Mouse (Mus musculus) heart, embryonic 13.5 days (tissue): ENCODE results near the gene Ugt1a6b. TPM values are rescaled to one million over a fixed set of nuclear protein-coding genes. Genes with fewer than 3 reads are reported as not detected.
"Not testable (repeated sequence)": the region's sequence is repeated elsewhere in the genome, so short reads cannot be mapped to it uniquely, and the experiment has no call there.

Experiments
- ATAC-seq: fragments of 200-750 bp; cut with Nextera tagmentation; 2 replicates; pipeline ENCODE4 v1.8.0; 2017; ENCODE audit warnings: moderate TSS enrichment; ENCODE audit not compliant: insufficient number of reproducible peaks, low FRiP score, low TSS enrichment; ENCODE audit errors: extremely low read depth
- H3K27ac ChIP-seq: fragments of 300-500 bp; sonication (generic); replicated peaks from 2 replicates; pipeline ENCODE4 v1.5.1; 2015; ENCODE audit warnings: moderate library complexity, mild to moderate bottlenecking, inconsistent platforms
- H3K27me3 ChIP-seq: fragments of 300-500 bp; sonication (generic); replicated peaks from 2 replicates; pipeline ENCODE4 v1.6.1; 2015; ENCODE audit warnings: mild to moderate bottlenecking, inconsistent platforms
- H3K36me3 ChIP-seq: fragments of 300-500 bp; sonication (generic); 2 replicates; pipeline ENCODE4 v1.6.1; 2015; ENCODE audit warnings: mild to moderate bottlenecking, inconsistent platforms
- H3K4me1 ChIP-seq: fragments of 300-500 bp; sonication (generic); 2 replicates; pipeline ENCODE4 v1.6.1; 2015; ENCODE audit warnings: inconsistent platforms
- H3K4me2 ChIP-seq: fragments of 300-500 bp; sonication (generic); 2 replicates; pipeline ENCODE4 v1.6.1; 2015; ENCODE audit warnings: inconsistent platforms, mild to moderate bottlenecking, moderate library complexity
- H3K4me3 ChIP-seq: fragments of 300-500 bp; sonication (generic); 2 replicates; pipeline ENCODE4 v1.5.1; 2015; ENCODE audit warnings: moderate library complexity, mild to moderate bottlenecking, inconsistent platforms
- H3K9ac ChIP-seq: fragments of 300-500 bp; sonication (generic); 2 replicates; pipeline ENCODE4 v1.6.1; 2015; ENCODE audit warnings: inconsistent platforms, mild to moderate bottlenecking, moderate library complexity
- H3K9me3 ChIP-seq: fragments of 300-500 bp; sonication (generic); 2 replicates; pipeline ENCODE4 v1.6.1; 2016; ENCODE audit warnings: inconsistent platforms
- WGBS: fragments of 180-500 bp; shearing (Covaris S2); methylation state at CpG from one replicate; pipeline ENCODE4 v1.1.7; 2015; ENCODE audit warnings: mixed read lengths; 5-methylcytosine and 5-hydroxymethylcytosine counted together
- polyA plus RNA-seq: library from polyadenylated mRNA; unstranded; fragments of >200 nt; fragmentation: Nextera tagmentation; extraction: Ambion mirVana; gene quantifications from 2 replicates; pipeline ENCODE4 v1.2.1, GENCODE M21; 2015

Gene Ugt1a6b
- polyA plus RNA-seq, 1 experiment from 2014 or later = not detected

GRCm38 (mm10) chr1:88125827-88126360, 22.8 kb downstream of the Ugt1a6b start:
- H3K4me1 ChIP-seq, H3K4me3 ChIP-seq, H3K9ac ChIP-seq, H3K4me2 ChIP-seq, H3K36me3 ChIP-seq, H3K27me3 ChIP-seq, ATAC-seq, H3K9me3 ChIP-seq, H3K27ac ChIP-seq: not testable (repeated sequence)
- 57% methylated on average over 4 of the region's 4 CpGs for WGBS

DNA sequence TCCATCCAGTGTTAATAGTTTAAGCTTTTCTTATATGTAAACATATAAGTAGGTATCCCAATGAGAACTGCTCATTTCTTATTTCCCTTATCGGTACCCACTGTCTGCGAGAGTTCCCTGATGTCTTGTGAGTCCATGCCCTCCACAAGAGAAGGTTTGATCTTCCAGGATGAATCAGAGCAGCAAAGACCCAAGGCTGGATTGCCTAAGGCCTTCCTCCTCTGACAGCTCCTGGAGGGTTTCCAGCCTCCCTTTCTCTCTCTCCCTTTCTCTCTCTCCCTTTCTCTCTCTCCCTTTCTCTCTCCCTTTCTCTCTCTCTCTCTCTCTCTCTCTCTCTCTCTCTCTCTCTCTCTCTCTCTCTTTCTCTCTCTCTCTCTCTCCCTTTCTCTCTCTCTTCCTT, 26.0 kb downstream of the Ugt1a6b start:
- ATAC-seq, H3K9ac ChIP-seq, H3K4me3 ChIP-seq, H3K27ac ChIP-seq, H3K9me3 ChIP-seq, H3K4me2 ChIP-seq, H3K4me1 ChIP-seq, H3K36me3 ChIP-seq, H3K27me3 ChIP-seq: not testable (repeated sequence)
- 80% methylated on average over 2 of the region's 2 CpGs for WGBS

DNA sequence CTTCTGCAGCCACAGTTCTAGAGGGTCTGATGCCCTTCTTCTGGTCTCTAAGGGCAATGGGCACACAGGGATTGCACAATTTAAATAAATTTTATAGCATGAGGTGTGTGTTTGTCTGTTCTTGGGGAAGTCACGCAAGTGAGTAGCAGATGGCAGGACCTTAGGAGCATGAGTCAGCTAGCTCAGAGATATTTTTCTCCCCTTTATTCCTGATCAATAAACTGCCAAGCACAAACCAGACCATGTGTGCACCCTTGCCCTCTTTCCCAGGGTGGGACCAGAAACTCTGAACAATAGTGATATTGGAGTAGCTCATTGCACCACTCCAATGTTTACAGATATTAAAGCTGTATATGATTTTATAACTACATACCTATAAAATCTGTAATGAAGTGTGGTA, 27.2 kb downstream of the Ugt1a6b start:
- H3K27ac ChIP-seq, H3K36me3 ChIP-seq, H3K4me1 ChIP-seq, H3K27me3 ChIP-seq, ATAC-seq, H3K9ac ChIP-seq, H3K4me2 ChIP-seq, H3K4me3 ChIP-seq, H3K9me3 ChIP-seq: not testable (repeated sequence)
- WGBS = 91% methylated on average over 1 of the region's 1 CpGs

- no peak overlapping the region for H3K4me3 ChIP-seq
- ATAC-seq = no peak
- H3K4me2 ChIP-seq = no peak overlapping the region
- H3K9me3 ChIP-seq = no peaks in the 10 kb centered on the region
- no peaks in the 10 kb centered on the region for H3K27me3 ChIP-seq
- no peak overlapping the region for H3K27ac ChIP-seq
- no peak overlapping the region for H3K9ac ChIP-seq
- 62% methylated on average over 3 of the region's 3 CpGs for WGBS
- no peaks in the 10 kb centered on the region for H3K4me1 ChIP-seq
- H3K36me3 ChIP-seq = no peaks in the 10 kb centered on the region
Measured at GRCm38 (mm10) chr1:88133908-88134456, 30.9 kb downstream of the Ugt1a6b start.

DNA sequence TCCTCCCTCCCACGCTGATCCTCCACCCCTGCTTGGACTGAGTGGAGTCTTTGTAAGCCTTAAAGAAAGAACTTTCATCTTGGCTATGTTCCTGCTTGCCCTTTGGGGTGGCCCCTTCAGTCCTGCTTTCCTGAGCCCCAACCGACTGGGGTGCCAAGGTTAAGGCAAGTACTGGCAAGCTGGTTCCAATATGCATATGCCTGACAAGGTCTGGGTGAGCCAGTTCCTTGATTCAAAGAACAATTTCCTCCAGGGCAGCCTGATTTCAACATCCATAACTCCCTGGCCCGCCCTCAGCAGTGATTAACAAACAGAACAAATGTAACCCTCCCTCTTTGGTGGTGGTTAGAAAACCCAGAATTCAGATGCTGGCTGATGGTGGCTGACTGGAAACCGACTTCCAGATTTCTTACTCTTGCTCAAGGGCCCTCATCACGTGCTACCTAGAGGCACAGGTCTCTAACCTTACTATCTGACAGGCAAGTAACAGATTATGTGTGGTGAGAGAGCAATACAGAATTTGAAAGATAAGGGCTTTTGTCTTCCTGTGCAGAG, 31.5 kb downstream of the Ugt1a6b start, which contains the start of gene Ugt1a6a:
Gene Ugt1a6a (plus strand): TSS at position 353 of the 555 bp plus-strand sequence.
- not testable (repeated sequence) for H3K4me1 ChIP-seq, H3K36me3 ChIP-seq, H3K27ac ChIP-seq, H3K27me3 ChIP-seq, H3K4me3 ChIP-seq, H3K9ac ChIP-seq, H3K4me2 ChIP-seq, ATAC-seq, H3K9me3 ChIP-seq
- 39% methylated on average over 5 of the region's 5 CpGs for WGBS

DNA sequence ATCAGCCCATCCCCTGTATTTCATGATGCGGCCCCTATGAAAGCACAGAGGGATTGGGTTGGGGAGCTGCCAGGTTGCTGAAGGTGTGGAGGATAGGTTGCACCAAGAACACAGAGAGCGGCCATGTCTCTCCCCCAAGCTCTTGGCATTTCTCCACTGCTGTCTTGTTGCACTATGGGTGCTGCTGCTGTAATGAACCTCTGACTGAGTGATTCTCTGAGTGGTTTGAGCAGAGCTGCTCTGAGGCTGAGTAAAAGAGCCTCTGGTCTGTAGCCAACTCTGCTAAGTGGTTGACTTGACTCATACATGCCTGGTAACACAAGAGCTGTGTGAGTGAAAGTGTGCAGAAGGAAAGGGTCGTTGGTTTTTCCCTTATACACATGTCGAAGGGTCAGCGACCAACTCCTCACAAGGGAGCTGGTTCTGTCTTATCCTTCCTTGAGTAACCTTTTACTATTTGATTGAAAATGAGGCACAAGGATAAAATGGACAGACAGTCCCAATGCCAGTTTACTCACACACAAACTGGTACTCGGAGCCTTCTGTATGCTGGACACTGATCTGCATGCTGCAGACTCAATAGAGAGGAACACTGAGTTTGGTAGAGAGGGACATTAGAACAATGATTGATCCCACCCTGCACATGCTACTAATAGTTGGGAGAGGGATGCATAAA, 32.3 kb downstream of the Ugt1a6b start:
- 84% methylated on average over 6 of the region's 6 CpGs for WGBS
- not testable (repeated sequence) for H3K27me3 ChIP-seq, H3K36me3 ChIP-seq, H3K9me3 ChIP-seq, H3K4me2 ChIP-seq, H3K9ac ChIP-seq, ATAC-seq, H3K4me3 ChIP-seq, H3K27ac ChIP-seq, H3K4me1 ChIP-seq

- Histone ChIP-seq H3K27ac (no peak overlapping the region), H3K4me2 (no peak overlapping the region), H3K4me3 (no peak overlapping the region), H3K27me3 (no peaks in the 10 kb centered on the region), H3K4me1 (no peaks in the 10 kb centered on the region), H3K36me3 (no peaks in the 10 kb centered on the region), H3K9ac (no peak overlapping the region), H3K9me3 (no peaks in the 10 kb centered on the region)
- 73% methylated on average over 2 of the region's 2 CpGs for WGBS
- no peak for ATAC-seq
Measured at GRCm38 (mm10) chr1:88136646-88137045, 33.6 kb downstream of the Ugt1a6b start.

DNA sequence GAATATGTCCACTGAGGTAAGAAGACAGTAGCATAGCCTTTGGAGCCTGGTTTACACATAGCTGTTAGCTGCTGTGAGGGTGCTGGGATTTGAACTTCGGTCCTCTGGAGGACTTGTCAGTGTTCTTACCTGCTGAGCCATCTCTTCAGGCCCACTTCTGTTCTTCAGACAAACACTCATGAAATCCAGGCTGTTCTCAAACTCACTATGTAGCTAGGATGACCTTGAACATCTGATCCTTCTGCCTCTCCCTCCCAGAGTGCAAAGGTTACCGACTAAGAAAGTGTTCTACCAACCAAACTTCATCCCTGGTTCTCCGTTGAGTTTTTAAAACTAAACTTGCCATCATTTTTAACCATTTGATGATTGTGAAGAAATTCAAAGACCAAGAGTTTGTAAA, 34.2 kb downstream of the Ugt1a6b start:
- H3K27ac ChIP-seq = no peak overlapping the region
- no peak overlapping the region for H3K4me3 ChIP-seq
- H3K27me3 ChIP-seq = no peaks in the 10 kb centered on the region
- no peaks in the 10 kb centered on the region for H3K9me3 ChIP-seq
- WGBS = 72% methylated on average over 3 of the region's 3 CpGs
- no peaks in the 10 kb centered on the region for H3K36me3 ChIP-seq
- ATAC-seq = no peak
- H3K9ac ChIP-seq = no peak overlapping the region
- no peaks in the 10 kb centered on the region for H3K4me1 ChIP-seq
- no peak overlapping the region for H3K4me2 ChIP-seq

DNA sequence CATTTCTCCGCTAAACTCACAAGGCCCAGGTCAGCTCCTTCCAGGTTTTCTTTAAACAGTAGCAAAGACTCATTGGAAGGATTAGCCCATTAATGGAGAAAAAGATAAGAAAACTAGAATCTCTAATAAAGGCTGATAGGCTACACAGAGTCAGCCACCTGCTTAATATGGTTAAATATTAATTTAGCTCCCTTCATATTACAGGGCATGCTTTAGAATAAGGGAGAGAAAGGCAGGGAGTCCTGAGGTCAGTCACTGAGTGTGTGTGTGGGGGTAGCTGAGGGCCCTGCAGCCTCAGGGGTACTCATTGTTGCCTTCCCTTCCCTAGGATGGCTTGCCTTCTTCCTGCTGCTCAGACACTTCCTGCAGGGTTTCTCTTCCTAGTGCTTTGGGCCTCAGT, 35.1 kb downstream of the Ugt1a6b start:
- Histone ChIP-seq H3K36me3 (no peaks in the 10 kb centered on the region), H3K27ac (no peak overlapping the region), H3K4me2 (no peak overlapping the region), H3K27me3 (no peaks in the 10 kb centered on the region), H3K9me3 (no peaks in the 10 kb centered on the region), H3K4me3 (no peak overlapping the region), H3K9ac (no peak overlapping the region), H3K4me1 (no peaks in the 10 kb centered on the region)
- WGBS = 85% methylated on average over 1 of the region's 1 CpGs
- no peak for ATAC-seq

DNA sequence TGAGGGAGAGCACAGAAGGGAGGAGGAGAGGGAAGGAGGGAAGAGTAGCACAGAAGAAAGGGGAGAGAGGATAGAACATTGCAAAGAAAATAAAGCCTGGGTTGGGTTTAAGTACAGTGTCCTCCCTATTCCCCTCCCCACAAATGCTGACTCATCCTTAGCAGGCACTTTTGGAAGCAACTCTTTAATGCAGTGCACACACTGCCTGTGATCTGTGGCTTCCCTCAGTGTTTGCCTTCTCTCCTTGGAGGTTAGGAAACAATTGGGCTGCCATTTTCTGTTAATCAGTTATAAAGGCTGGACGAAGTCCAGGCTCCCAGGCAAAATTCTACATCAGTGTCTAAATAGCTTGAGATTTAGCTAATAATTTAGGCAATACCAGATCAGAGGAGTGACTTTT, 37.4 kb downstream of the Ugt1a6b start:
- WGBS = 48% methylated on average over 1 of the region's 1 CpGs
- H3K27ac ChIP-seq, H3K27me3 ChIP-seq, H3K4me2 ChIP-seq, H3K9ac ChIP-seq, H3K4me1 ChIP-seq, H3K4me3 ChIP-seq, H3K9me3 ChIP-seq, H3K36me3 ChIP-seq: not testable (repeated sequence)
- ATAC-seq = peak; percentile 63; the same call in 1 of the 2 replicates

DNA sequence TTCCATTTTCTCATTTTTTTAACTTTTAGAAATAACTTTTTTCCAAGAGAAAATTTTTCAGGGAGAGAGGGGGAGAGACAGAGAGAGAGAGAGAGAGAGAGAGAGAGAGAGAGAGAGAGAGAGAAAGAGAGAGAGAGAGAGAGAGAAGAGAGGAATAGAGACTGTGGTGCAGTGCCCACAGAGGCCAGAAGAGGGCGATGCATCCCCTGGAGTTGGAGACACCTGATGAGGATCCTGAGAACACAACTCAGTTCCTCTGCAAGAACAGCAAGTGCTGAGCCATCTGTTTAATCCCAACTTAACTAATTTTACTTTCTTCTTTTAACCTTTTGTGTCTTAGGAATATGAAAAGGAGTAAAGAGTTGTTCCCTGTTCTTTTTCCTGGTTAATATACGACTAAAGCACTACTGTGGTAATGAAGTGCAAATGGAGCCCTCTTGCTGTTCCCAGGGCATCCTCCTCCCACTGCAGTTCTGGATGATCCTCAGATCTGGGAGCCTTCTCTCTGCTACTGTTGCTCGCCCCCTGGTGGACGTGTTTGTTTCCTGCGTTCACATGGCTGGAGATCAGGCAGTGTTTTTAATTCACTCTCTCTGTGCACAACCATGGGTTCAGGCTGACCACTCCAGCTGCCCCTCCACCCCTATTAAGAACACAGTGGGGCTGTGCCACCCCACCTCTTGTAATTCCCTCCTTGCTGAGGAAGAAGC, 41.1 kb downstream of the Ugt1a6b start:
- WGBS = 1% methylated on average over 5 of the region's 5 CpGs
- H3K27ac ChIP-seq, H3K4me2 ChIP-seq, H3K27me3 ChIP-seq, H3K36me3 ChIP-seq, H3K4me3 ChIP-seq, H3K4me1 ChIP-seq, H3K9me3 ChIP-seq, H3K9ac ChIP-seq, ATAC-seq: not testable (repeated sequence)
